Mouse (Mus musculus) lung, adult 2 months (tissue): Measurements from ENCODE around the gene Irf1.

Experiments used
- CTCF ChIP-seq: fragments of 200-500 bp; IDR thresholded peaks from 2 replicates; pipeline ENCODE4 v1.5.1; 2011; ENCODE audit warnings: mild to moderate bottlenecking, low read length, control low read depth; ENCODE audit not compliant: insufficient read depth
- POLR2A ChIP-seq: fragments of 200-500 bp; IDR thresholded peaks from 2 replicates; pipeline ENCODE4 v1.6.1; 2011; ENCODE audit warnings: low read depth, mild to moderate bottlenecking, control low read depth, low read length, borderline replicate concordance; ENCODE audit errors: extremely low read depth

GRCm38 (mm10) chr11:53804569-53805344 is 34.9 kb downstream of the Irf1 start:
- TF ChIP-seq POLR2A = no peak
- TF ChIP-seq CTCF = no peak
